Mouse (Mus musculus) leukemia stem cell, adult 10-12 weeks (primary cell): ENCODE results near the gene Zfp317. TPM values are rescaled to one million over a fixed set of nuclear protein-coding genes. Genes with fewer than 3 reads are reported as not detected.

ENCODE experiments used
- polyA plus RNA-seq: library from polyadenylated mRNA; stranded (reverse); fragments of >175 nt; gene quantifications from 2 replicates; pipeline ENCODE4 v1.2.3, GENCODE M21; 2012; ENCODE audit warnings: low replicate concordance

The Zfp317 gene
- polyA plus RNA-seq: 0.18 and 0.77 TPM in 2 replicates

GRCm38 (mm10) chr9:19621843-19622822, at the start of gene Zfp317:
Zfp317 (plus strand) TSS chr9:19622102.

GRCm38 (mm10) chr9:19582317-19582716, 39.6 kb upstream of the Zfp317 start, which contains the start of gene Olfr855:
Olfr855 (plus strand) TSS chr9:19582617.

Other genes starting within 250 kb of the Zfp317 start
- not detected in 2 replicates for gene Olfr847, start 243.4 kb upstream of the Zfp317 start, polyA plus RNA-seq
- not detected in 2 replicates for gene Olfr849, start 181.8 kb upstream of the Zfp317 start, polyA plus RNA-seq
- not detected in 2 replicates for gene Olfr850, start 143.9 kb upstream of the Zfp317 start, polyA plus RNA-seq
- gene Olfr851, start 128.8 kb upstream of the Zfp317 start, polyA plus RNA-seq: 0.03 TPM in 1 of 2 replicates, not detected in the other
- not detected in 2 replicates for gene Olfr853, start 81.0 kb upstream of the Zfp317 start, polyA plus RNA-seq
- not detected in 2 replicates for gene Olfr854, start 54.7 kb upstream of the Zfp317 start, polyA plus RNA-seq
- gene Olfr855, start 39.5 kb upstream of the Zfp317 start, polyA plus RNA-seq: not detected in 2 replicates
- gene Olfr857, start 87.3 kb downstream of the Zfp317 start, polyA plus RNA-seq: 0.08 TPM in 1 of 2 replicates, not detected in the other
- not detected in 2 replicates for gene Olfr58, start 158.2 kb downstream of the Zfp317 start, polyA plus RNA-seq
- not detected in 2 replicates for gene Olfr859, start 182.8 kb downstream of the Zfp317 start, polyA plus RNA-seq
- gene Olfr860, start 227.6 kb downstream of the Zfp317 start, polyA plus RNA-seq: not detected in 2 replicates